Mouse (Mus musculus) cerebellum, adult 8-10 months (tissue): ENCODE data around the gene Nova2.

ENCODE experiments used
- DNase-seq: peaks from one replicate; pipeline ENCODE4 v3.0.0; 2022

Nova2 gene

GRCm38 (mm10) chr7:19014452-19014851 lies 88.8 kb downstream of the Nova2 start:
- DNase-seq, result no peak
